Comparison of ENCODE assay signal across 13 mouse cellular contexts in genomic region chr15:37164191-37165135, GRCm38 (mm10).
DNase-seq lines count a peak whose midpoint lies in the region; ATAC-seq and TF ChIP-seq lines count a peak whose summit lies in the region.
"Had no signal": no experiment of that assay in that cellular context is flagged by ENCODE, and none has a peak within 500 bp of the region (broad histone marks: within the 10 kb centered on the region; RNA-seq: fewer than 3 reads in every experiment).

No protein-coding gene starts in this region.

- CTCF ChIA-PET in Patski (lab: Charles Lee): interaction anchor here (0.9 to 1.4 kb wide), 3 partner anchors 13 to 35 kb away, joined by 3 read pairs; no protein-coding TSS in a partner anchor

- in situ Hi-C loops in Patski (cut with MboI; ENCODE audit: low pct_unique_long_range_greater_than_20kb): no loop called here

- TF ChIP-seq CTCF in Patski (IDR thresholded peaks at IDR 0.05): no peak

- H3K27me3 ChIP-seq in Patski: no peaks in the 10 kb centered on the region
- H3K27me3 ChIP-seq: forebrain, embryonic 13.5 days; limb, embryonic 15.5 days; midbrain, embryonic 15.5 days; neural tube, embryonic 12.5 days had no signal

- peak; percentile 9 for DNase-seq in gastrocnemius, postnatal 14 days
- no peak for DNase-seq in gastrocnemius, postnatal 36 days
- peak; percentile 64 for DNase-seq in Patski (ENCODE audit: low read depth, low spot score)
- peak; percentile 56 for DNase-seq in kidney, adult 18-20 months
- DNase-seq in kidney, postnatal 25 days: peak; percentile 71 to 91
- no peak for DNase-seq in right cerebral cortex, postnatal 10 days (ENCODE audit: low spot score in 2 of 2)
- no peak for DNase-seq in layer of hippocampus, postnatal 10 days (ENCODE audit: low spot score in 2 of 2)
- no peak for DNase-seq in T-cell, adult 2 months (ENCODE audit: low spot score)

- peak; percentile 75 for ATAC-seq in Patski
- ATAC-seq: forebrain, embryonic 13.5 days; intestine, embryonic 16.5 days; midbrain, embryonic 15.5 days had no signal

- intact Hi-C loops in gastrocnemius, postnatal 14 days (cut with DNase I; ENCODE audit: low total_unique reads): no loop called here
- intact Hi-C loops in gastrocnemius, postnatal 36 days (cut with DNase I): no loop called here

- POLR2A ChIA-PET in Patski (lab: Charles Lee): interaction anchor here (0.7 kb wide), 1 partner anchor 8 kb away, joined by 3 read pairs; no protein-coding TSS in a partner anchor

Comparison
In these comparisons a context has a peak if more than half of its experiments do, and no peak if none do; other contexts are left out.
1. DNase-seq: peak in gastrocnemius, postnatal 14 days (single experiment), Patski (single experiment), kidney, adult 18-20 months (single experiment) and kidney, postnatal 25 days (2 of 2); none in gastrocnemius, postnatal 36 days (0 of 2), right cerebral cortex, postnatal 10 days (0 of 2), layer of hippocampus, postnatal 10 days (0 of 2) and T-cell, adult 2 months (single experiment).